Mouse (Mus musculus) limb, embryonic 11.5 days (tissue): ENCODE data around the gene Zgrf1. TPM values are rescaled to one million over a fixed set of nuclear protein-coding genes. Genes with fewer than 3 reads are reported as not detected.

Source experiments
- ATAC-seq: fragments of 200-750 bp; cut with Nextera tagmentation; 2 replicates; pipeline ENCODE4 v1.8.0; 2017; ENCODE audit warnings: low read depth; ENCODE audit not compliant: insufficient number of reproducible peaks, low FRiP score, low TSS enrichment
- DNase-seq: peaks from one replicate; pipeline ENCODE4 v3.0.0-alpha.2; 2015; ENCODE audit warnings: low spot score
- H3K27ac ChIP-seq: fragments of 300-500 bp; sonication (generic); replicated peaks from 2 replicates; pipeline ENCODE4 v1.5.1; 2014; ENCODE audit warnings: low read depth, mild to moderate bottlenecking, low read length
- H3K27me3 ChIP-seq: fragments of 300-500 bp; sonication (generic); 2 replicates; pipeline ENCODE4 v1.6.1; 2014; ENCODE audit warnings: mild to moderate bottlenecking, low read length, mixed read lengths; ENCODE audit not compliant: control insufficient read depth, insufficient read depth
- H3K36me3 ChIP-seq: fragments of 300-500 bp; sonication (generic); 2 replicates; pipeline ENCODE4 v1.6.1; 2014; ENCODE audit warnings: mild to moderate bottlenecking, low read length, moderate library complexity, mixed read lengths; ENCODE audit not compliant: control insufficient read depth, insufficient read depth
- H3K4me1 ChIP-seq: fragments of 300-500 bp; sonication (generic); 2 replicates; pipeline ENCODE4 v1.6.1; 2014; ENCODE audit warnings: low read length, mixed read lengths; ENCODE audit not compliant: control insufficient read depth, insufficient read depth
- H3K4me2 ChIP-seq: fragments of 300-500 bp; sonication (generic); 2 replicates; pipeline ENCODE4 v1.6.1; 2014; ENCODE audit warnings: low read depth, mild to moderate bottlenecking, moderate library complexity; ENCODE audit not compliant: severe bottlenecking
- H3K4me3 ChIP-seq: fragments of 300-500 bp; sonication (generic); 2 replicates; pipeline ENCODE4 v1.5.1; 2014; ENCODE audit warnings: low read depth, low read length
- H3K9ac ChIP-seq: fragments of 300-500 bp; sonication (generic); 2 replicates; pipeline ENCODE4 v1.6.1; 2014; ENCODE audit warnings: mild to moderate bottlenecking, low read length
- H3K9me3 ChIP-seq: fragments of 300-500 bp; sonication (generic); 2 replicates; pipeline ENCODE4 v1.6.1; 2016; ENCODE audit warnings: low read length; ENCODE audit not compliant: control insufficient read depth
- WGBS: fragments of 180-500 bp; shearing (Covaris S2); extraction: QIAGEN DNeasy Blood & Tissue Kit; methylation state at CpG from one replicate; pipeline ENCODE4 v1.1.7; 2014; 5-methylcytosine and 5-hydroxymethylcytosine counted together
- polyA plus RNA-seq: library from polyadenylated mRNA; unstranded; fragments of >200 nt; fragmentation: Nextera tagmentation; extraction: Ambion mirVana; gene quantifications from 2 replicates; pipeline ENCODE4 v1.2.1, GENCODE M21; 2014

The Zgrf1 gene
- polyA plus RNA-seq = 11.4 and 14.1 TPM in 2 replicates

DNA sequence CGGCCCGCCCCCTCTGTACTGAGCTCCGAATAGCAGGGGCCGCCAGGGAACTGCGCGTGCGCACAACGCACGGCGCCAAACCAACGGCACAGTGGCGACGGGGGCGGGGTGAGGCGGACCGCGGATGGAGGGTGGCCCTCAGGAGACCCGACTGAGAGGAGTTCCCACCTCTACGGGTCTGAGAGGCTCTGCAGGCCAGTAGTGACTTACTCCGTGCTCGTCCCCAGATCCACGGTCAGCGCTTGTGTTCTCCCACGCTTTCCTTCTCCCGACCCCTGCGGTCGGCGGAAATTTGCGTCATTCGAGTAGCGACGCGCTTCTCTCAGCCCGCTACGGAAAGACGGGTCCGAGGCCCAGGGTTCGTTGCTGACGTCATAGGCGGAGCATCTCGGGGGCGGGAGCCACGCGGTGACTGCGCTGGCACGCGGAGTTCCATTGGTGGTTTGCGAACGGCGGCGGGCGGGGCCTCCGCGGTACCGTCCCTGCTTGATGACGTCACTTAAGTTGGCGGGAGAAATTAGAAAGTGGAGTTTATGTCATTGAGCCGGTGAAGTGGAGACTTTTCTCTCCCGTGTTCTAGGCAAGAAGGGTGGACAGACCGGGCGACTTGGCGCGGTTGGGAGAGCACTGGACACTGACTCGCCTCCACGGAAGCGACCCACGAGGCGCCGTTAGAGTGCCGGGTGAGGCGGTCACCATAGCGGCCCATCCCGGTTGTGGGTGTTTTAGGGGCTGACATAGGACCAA is at the start of gene Zgrf1, which contains the start of gene Larp7:
TSS of gene Zgrf1 (plus strand) at position 517 of the 747 bp plus-strand sequence.
TSS of gene Larp7 (minus strand) at position 377 of the 747 bp plus-strand sequence.
- Histone ChIP-seq H3K36me3 (peaks cover 4% of the 10 kb centered on the region; the same call in 1 of the 2 replicates), H3K4me2 (peak within 1 kb of the TSS; percentile 64), H3K9ac (peak within 1 kb of the TSS; percentile 82), H3K4me3 (peak within 1 kb of the TSS; percentile 73), H3K27ac (peak within 1 kb of the TSS; percentile 81; the same call in 1 of the 2 replicates), H3K9me3 (no peaks in the 10 kb centered on the region), H3K27me3 (no peaks in the 10 kb centered on the region), H3K4me1 (0 out of 2 replicates have a peak, but pooled peaks cover 5% of the 10 kb centered on the region)
- under 1% methylated on average over 72 of the region's 73 CpGs for WGBS
- DNase-seq (peak; percentile 100), ATAC-seq (peak; percentile 99)

DNA sequence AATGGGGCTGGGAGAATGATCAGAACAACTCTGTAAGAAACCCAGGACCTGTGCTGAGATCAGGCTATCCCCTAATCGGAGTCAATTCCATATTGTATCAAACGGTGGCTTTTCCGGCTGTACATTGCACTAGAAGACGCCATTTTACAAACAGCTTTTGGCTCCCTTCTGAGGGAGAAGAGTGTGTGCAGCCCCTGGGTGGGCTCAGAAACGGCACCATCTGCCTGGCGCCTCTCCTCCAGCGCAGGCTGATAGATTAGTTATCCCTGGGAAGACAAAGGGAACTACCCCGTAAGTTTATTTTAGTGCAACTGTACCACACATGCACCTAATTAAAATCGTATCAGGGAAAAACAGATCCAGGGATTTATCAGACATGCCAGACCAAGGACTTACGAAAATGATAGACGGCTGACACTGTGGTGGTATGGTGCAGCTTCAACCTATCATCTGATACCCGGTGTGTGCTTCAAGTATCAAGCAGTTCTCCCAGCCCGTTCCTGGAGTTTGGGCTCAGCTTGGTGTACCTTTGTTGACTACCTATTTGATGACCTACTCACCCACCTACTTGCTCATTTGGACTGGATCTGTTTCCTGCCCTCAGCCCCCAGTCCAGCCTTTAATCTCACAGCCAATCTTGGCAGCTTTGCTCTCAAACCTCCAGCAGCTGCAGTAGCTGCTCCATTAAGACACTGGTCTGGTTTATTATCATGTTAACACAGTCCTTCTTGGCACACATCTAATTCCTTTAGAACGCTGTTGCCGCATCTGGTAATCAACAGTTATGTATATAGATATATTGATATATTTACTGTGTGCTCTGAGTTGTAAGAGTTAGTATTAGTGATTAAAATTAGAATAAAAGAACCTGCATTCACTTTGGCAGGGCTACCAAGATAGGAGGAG is 45.2 kb upstream of the Zgrf1 start:
- H3K4me3 ChIP-seq = no peak overlapping the region
- DNase-seq (no peak), ATAC-seq (no peak)
- no peaks in the 10 kb centered on the region for H3K27me3 ChIP-seq
- no peaks in the 10 kb centered on the region for H3K36me3 ChIP-seq
- H3K9ac ChIP-seq = no peak overlapping the region
- no peaks in the 10 kb centered on the region for H3K4me1 ChIP-seq
- no peak overlapping the region for H3K4me2 ChIP-seq
- no peaks in the 10 kb centered on the region for H3K9me3 ChIP-seq
- no peak overlapping the region for H3K27ac ChIP-seq
- WGBS = 70% methylated on average over 15 of the region's 15 CpGs

DNA sequence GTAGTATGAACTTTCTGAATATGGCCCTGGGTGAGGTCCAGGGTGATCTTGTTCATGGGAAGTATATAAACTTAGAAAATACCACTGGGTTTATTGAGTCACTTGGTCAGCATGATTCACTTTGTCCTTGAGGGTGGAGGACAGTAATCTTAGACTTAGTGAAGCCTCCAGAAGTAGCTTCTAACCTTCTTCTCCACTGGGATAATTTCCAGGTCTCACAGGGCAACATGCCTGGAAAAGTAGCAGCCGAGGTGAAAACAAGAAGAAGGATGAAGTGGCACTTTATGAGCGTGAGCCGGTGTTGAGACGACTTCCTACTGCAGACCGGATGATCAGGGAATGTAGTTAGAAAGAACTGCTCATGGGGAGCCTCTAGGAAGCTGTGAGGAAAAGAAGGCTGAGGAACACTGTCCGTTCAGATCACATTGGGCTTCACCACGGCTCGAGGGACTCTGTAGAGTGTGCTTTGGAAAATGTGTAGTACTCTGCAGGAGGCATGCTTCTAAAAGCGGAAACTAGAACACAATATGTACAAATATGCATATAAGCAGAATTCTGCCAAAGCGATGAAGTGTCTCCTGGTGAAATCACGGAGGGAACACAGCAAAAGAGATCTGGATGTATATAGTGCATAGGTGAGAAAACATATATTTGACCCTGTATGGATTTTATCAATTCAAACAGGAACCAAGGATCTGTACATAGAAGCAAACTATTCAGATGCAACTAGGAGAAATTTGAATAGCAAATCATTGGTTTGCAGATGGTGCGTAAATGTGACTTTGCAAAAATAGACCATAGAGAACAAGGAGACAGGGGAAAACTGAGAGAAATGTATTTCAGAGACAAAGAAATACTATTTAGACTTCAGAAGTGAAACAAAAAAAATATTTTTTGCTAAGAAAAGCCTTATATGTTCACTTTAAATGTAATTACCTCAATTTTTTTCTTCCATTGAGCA is 41.2 kb upstream of the Zgrf1 start:
- H3K4me3 ChIP-seq = no peak overlapping the region
- ATAC-seq (no peak), DNase-seq (no peak)
- WGBS = 79% methylated on average over 12 of the region's 12 CpGs
- H3K9ac ChIP-seq = no peak overlapping the region
- no peaks in the 10 kb centered on the region for H3K9me3 ChIP-seq
- no peak overlapping the region for H3K27ac ChIP-seq
- no peaks in the 10 kb centered on the region for H3K4me1 ChIP-seq
- H3K4me2 ChIP-seq = no peak overlapping the region
- H3K27me3 ChIP-seq = no peaks in the 10 kb centered on the region
- no peaks in the 10 kb centered on the region for H3K36me3 ChIP-seq

GRCm38 (mm10) chr3:127512794-127513335 is 40.4 kb upstream of the Zgrf1 start:
- Histone ChIP-seq H3K9ac (no peak overlapping the region), H3K4me1 (no peaks in the 10 kb centered on the region), H3K36me3 (no peaks in the 10 kb centered on the region), H3K9me3 (no peaks in the 10 kb centered on the region), H3K4me3 (no peak overlapping the region), H3K27ac (no peak overlapping the region), H3K4me2 (no peak overlapping the region), H3K27me3 (no peaks in the 10 kb centered on the region)
- no peak for ATAC-seq
- WGBS = 72% methylated on average over 15 of the region's 15 CpGs
- no peak for DNase-seq

DNA sequence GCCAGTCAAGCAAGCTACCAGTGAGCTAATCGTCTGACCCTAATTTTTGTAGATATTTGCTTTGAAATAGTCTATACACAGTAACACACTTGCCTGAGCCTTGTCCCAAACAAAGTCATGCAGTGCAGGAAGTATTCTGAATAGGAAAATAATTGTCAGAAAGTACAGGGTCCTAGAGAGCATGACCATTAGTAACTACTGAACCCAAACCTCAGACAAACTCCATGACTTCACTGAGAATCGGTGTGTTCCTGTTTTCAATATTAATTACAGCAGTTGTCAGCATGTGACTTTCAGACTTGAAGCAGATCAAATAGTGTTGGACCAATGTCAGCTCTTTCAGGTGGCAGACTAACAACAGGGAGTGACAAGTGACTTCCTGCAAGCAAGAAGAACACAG is 39.6 kb upstream of the Zgrf1 start:
- no peak for ATAC-seq
- Histone ChIP-seq H3K4me1 (no peaks in the 10 kb centered on the region), H3K4me3 (no peak overlapping the region), H3K27me3 (no peaks in the 10 kb centered on the region), H3K27ac (no peak overlapping the region), H3K9me3 (no peaks in the 10 kb centered on the region), H3K9ac (no peak overlapping the region), H3K36me3 (no peaks in the 10 kb centered on the region), H3K4me2 (no peak overlapping the region)
- 69% methylated on average over 2 of the region's 2 CpGs for WGBS
- no peak for DNase-seq

DNA sequence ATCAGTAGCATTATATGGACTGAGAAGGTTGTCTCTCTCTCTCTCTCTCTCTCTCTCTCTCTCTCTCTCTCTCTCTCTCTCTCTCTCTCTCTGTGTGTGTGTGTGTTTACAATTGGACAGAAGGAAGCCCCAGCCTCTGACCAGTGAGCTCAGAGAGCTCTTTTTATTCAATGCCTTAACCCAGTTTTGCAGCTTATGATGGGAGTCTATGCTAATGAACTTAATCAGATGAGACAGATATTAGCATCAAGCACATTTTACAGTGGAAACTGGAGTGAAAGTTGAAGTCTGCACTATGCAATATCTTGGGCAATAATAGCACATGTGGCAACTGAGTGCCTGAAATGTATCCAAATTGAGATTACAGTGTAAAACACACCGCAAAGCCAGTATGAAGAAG is 38.0 kb upstream of the Zgrf1 start:
- Histone ChIP-seq H3K36me3 (no peaks in the 10 kb centered on the region), H3K27me3 (no peaks in the 10 kb centered on the region), H3K4me1 (no peaks in the 10 kb centered on the region), H3K9ac (no peak overlapping the region), H3K9me3 (no peaks in the 10 kb centered on the region), H3K4me3 (no peak overlapping the region), H3K4me2 (no peak overlapping the region), H3K27ac (no peak overlapping the region)
- DNase-seq = no peak
- ATAC-seq = no peak
- WGBS = 91% methylated on average over 1 of the region's 1 CpGs

- 86% methylated on average over 6 of the region's 6 CpGs for WGBS
- H3K4me1 ChIP-seq = no peaks in the 10 kb centered on the region
- H3K27me3 ChIP-seq = no peaks in the 10 kb centered on the region
- no peak for DNase-seq
- no peaks in the 10 kb centered on the region for H3K9me3 ChIP-seq
- no peak for ATAC-seq
- no peak overlapping the region for H3K27ac ChIP-seq
- H3K4me2 ChIP-seq = no peak overlapping the region
- no peak overlapping the region for H3K4me3 ChIP-seq
- H3K9ac ChIP-seq = no peak overlapping the region
- no peaks in the 10 kb centered on the region for H3K36me3 ChIP-seq
Measured at GRCm38 (mm10) chr3:127520300-127520699, 33.0 kb upstream of the Zgrf1 start.
